Mouse (Mus musculus) testis, adult 2 months (tissue): Measurements from ENCODE around the gene Slc9a3r1. TPM values are rescaled to one million over a fixed set of nuclear protein-coding genes. Genes with fewer than 3 reads are reported as not detected.

Experiments
- H3K27ac ChIP-seq: fragments of 200-500 bp; 2 replicates; pipeline ENCODE4 v1.5.1; 2012; ENCODE audit warnings: low read depth, low read length; ENCODE audit not compliant: control insufficient read depth, insufficient read depth
- H3K27me3 ChIP-seq: fragments of 200-500 bp; 2 replicates; pipeline ENCODE4 v1.6.1; 2012; ENCODE audit warnings: mild to moderate bottlenecking, low read length, moderate library complexity; ENCODE audit not compliant: control insufficient read depth, insufficient read depth
- H3K36me3 ChIP-seq: fragments of 200-500 bp; 2 replicates; pipeline ENCODE4 v1.6.1; 2012; ENCODE audit warnings: mild to moderate bottlenecking, low read length; ENCODE audit not compliant: control insufficient read depth, insufficient read depth
- H3K4me1 ChIP-seq: fragments of 200-500 bp; 2 replicates; pipeline ENCODE4 v1.6.1; 2012; ENCODE audit warnings: low read length; ENCODE audit not compliant: control insufficient read depth, insufficient read depth
- H3K4me3 ChIP-seq: fragments of 200-500 bp; 2 replicates; pipeline ENCODE4 v1.5.1; 2012; ENCODE audit warnings: low read depth, mild to moderate bottlenecking, low read length, moderate library complexity, mixed read lengths; ENCODE audit not compliant: control insufficient read depth
- CTCF ChIP-seq: fragments of 200-500 bp; IDR thresholded peaks from 2 replicates; pipeline ENCODE4 v1.5.1; 2012; ENCODE audit warnings: low read depth, mild to moderate bottlenecking, inconsistent platforms, low read length, moderate library complexity; ENCODE audit not compliant: control insufficient read depth, insufficient read depth, insufficient replicate concordance
- POLR2A ChIP-seq: fragments of 200-500 bp; IDR thresholded peaks from 2 replicates; pipeline ENCODE4 v1.6.1; 2012; ENCODE audit warnings: low read depth, mild to moderate bottlenecking, inconsistent platforms, low read length, moderate library complexity; ENCODE audit not compliant: control insufficient read depth
- polyA plus RNA-seq: library from polyadenylated mRNA; depleted of rRNA; stranded (reverse); fragments of >200 nt; gene quantifications from 2 replicates; pipeline ENCODE4 v1.2.3, GENCODE M21; 2012

The Slc9a3r1 gene
- polyA plus RNA-seq, 1 experiment: 21.2 TPM

GRCm38 (mm10) chr11:115195933-115196332 is 32.8 kb downstream of the Slc9a3r1 start:
- H3K27ac ChIP-seq: no peak overlapping the region
- H3K4me3 ChIP-seq: no peak overlapping the region
- H3K4me1 ChIP-seq: no peaks in the 10 kb centered on the region
- H3K36me3 ChIP-seq: no peaks in the 10 kb centered on the region
- TF ChIP-seq CTCF (no peak), POLR2A (no peak)
- no peaks in the 10 kb centered on the region for H3K27me3 ChIP-seq

DNA sequence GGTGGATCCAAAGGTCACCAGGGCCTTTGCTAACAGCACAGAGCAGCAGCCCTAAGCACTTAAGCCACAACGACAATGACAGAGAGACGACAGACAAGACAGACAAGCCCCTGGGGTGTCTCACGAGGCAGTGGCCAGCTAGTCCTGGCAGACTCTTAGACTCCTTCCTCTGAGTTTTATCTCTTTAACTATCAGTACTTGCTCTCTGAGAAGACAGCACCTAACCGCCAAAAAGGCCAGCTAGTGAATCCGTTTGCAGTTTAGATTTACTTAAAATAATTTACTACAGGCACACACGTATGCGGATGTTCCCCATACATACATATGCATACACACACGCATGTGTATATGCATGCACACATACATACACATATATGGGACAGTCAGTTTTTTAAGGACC is 34.4 kb downstream of the Slc9a3r1 start:
- Histone ChIP-seq H3K27me3 (no peaks in the 10 kb centered on the region), H3K4me3 (no peak overlapping the region), H3K36me3 (no peaks in the 10 kb centered on the region), H3K4me1 (no peaks in the 10 kb centered on the region), H3K27ac (no peak overlapping the region)
- TF ChIP-seq POLR2A: no peak
- TF ChIP-seq CTCF: no peak

GRCm38 (mm10) chr11:115198932-115199384 is 35.8 kb downstream of the Slc9a3r1 start:
- Histone ChIP-seq H3K27me3 (no peaks in the 10 kb centered on the region), H3K27ac (no peak overlapping the region), H3K36me3 (no peaks in the 10 kb centered on the region), H3K4me3 (no peak overlapping the region), H3K4me1 (no peaks in the 10 kb centered on the region)
- TF ChIP-seq POLR2A: no peak
- TF ChIP-seq CTCF: no peak

GRCm38 (mm10) chr11:115200520-115200919 is 37.4 kb downstream of the Slc9a3r1 start:
- H3K4me3 ChIP-seq: no peak overlapping the region
- no peaks in the 10 kb centered on the region for H3K36me3 ChIP-seq
- H3K27me3 ChIP-seq: no peaks in the 10 kb centered on the region
- TF ChIP-seq CTCF (no peak), POLR2A (no peak)
- no peak overlapping the region for H3K27ac ChIP-seq
- no peaks in the 10 kb centered on the region for H3K4me1 ChIP-seq

DNA sequence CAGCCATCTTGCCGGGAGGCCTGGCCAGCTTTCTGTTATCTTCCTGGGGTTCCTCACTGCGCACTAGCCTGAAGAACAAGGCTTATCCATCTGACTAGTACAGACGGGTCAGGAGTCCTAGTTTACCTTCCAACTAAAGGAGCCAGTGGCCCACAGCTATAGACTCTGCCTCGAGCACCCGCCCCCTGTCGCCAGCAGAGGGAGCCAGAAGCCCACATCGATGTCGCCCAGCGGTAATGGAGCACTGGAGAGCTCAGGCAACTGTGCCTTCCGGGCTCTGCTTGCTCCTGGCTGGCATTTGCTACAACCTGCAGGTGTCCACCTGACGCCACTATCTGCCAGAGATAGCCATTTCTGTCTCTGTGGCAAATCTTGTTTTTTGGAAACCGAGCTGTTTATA is 39.2 kb downstream of the Slc9a3r1 start:
- Histone ChIP-seq H3K4me1 (no peaks in the 10 kb centered on the region), H3K27ac (no peak overlapping the region), H3K4me3 (no peak overlapping the region), H3K36me3 (no peaks in the 10 kb centered on the region), H3K27me3 (no peaks in the 10 kb centered on the region)
- peak; percentile 79; the same call in 1 of the 2 replicates for TF ChIP-seq CTCF
- no peak for TF ChIP-seq POLR2A

DNA sequence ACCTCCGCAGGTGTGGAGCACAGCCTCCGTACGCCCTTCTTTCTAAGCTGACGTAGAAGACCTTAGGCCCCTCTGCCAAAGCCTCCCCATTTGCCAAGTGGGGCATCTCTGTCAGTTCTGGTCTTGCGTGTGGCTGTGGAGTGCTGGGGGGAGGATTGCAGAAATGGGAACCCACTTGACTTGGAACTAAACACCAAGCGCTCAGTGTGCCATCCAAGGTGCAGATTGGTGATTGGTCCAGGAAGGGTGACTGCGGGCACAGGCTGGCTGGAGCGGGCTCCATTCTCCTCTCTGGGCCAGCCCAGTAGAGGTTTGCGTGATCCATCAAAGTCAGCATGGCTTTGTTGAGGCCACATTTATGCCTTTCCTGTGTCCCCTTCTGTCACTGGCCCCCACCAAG is 39.6 kb downstream of the Slc9a3r1 start:
- no peaks in the 10 kb centered on the region for H3K36me3 ChIP-seq
- no peaks in the 10 kb centered on the region for H3K4me1 ChIP-seq
- no peak overlapping the region for H3K4me3 ChIP-seq
- no peak overlapping the region for H3K27ac ChIP-seq
- no peaks in the 10 kb centered on the region for H3K27me3 ChIP-seq
- TF ChIP-seq POLR2A (no peak), CTCF (no peak)

DNA sequence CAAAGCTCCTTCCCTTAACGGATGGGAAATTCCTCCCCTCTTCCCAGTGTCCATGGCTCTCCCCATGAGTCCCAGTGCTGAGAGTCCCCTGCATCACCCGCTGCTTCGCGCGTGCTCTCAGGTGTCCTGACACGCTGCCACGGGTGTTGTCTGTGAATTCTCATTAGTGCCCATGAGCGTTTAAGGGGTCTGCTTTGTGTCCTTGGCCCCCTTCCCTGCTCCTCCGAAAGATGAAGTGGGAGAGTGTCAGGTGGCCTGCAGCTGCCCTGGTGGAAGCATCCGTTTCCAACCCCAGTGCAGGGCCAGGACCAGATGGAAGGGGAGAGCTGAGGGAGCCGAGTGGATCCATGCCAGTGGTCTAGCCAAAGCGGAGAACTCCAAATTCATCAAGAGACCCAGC is 45.0 kb downstream of the Slc9a3r1 start:
- Histone ChIP-seq H3K27me3 (no peaks in the 10 kb centered on the region), H3K27ac (no peak overlapping the region), H3K36me3 (no peaks in the 10 kb centered on the region), H3K4me3 (no peak overlapping the region), H3K4me1 (no peaks in the 10 kb centered on the region)
- no peak for TF ChIP-seq POLR2A
- no peak for TF ChIP-seq CTCF
